ENCODE assay signal across 8 mouse cellular contexts in the genomic region with DNA sequence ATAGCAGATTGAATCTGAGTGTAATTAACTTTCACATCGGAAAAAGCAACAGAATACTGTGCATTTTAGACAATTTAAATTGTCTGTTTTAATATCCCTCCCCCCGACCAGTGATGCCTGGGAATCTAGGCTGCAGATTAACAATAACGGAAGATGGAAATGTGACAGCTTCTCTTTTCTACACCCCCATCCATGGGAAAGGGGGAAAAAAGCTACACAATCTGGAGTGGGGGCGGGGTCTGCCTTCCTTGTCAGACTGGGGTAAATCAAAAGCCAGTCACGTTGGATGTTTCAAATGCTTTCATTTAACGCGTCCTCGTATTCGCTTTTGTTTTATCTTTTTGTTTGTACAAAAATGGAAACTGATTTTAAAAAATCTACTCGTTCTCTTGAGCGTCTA. TPM values are rescaled to one million over a fixed set of nuclear protein-coding genes. Genes with fewer than 3 reads are reported as not detected.
DNase-seq lines count a peak whose midpoint lies in the region; ATAC-seq and TF ChIP-seq lines count a peak whose summit lies in the region.

No protein-coding gene starts in this region.

- H3K4me1 ChIP-seq in forebrain, embryonic 11.5 days (replicated peaks; ENCODE audit: control insufficient read depth, insufficient read depth, low read length): no peaks in the 10 kb centered on the region
- H3K4me1 ChIP-seq in kidney, embryonic 15.5 days: peaks cover 17% of the 10 kb centered on the region
- peaks cover 2% of the 10 kb centered on the region for H3K4me1 ChIP-seq in lung, adult 2 months (ENCODE audit: control insufficient read depth, insufficient read depth, low read length)

- peak overlapping the region; percentile 79 for H3K4me2 ChIP-seq in forebrain, embryonic 11.5 days (ENCODE audit: low read depth, low read length, severe bottlenecking)
- peak overlapping the region; percentile 95 for H3K4me2 ChIP-seq in kidney, embryonic 15.5 days

- ATAC-seq in forebrain, embryonic 11.5 days (replicated peaks; ENCODE audit: low FRiP score): no peak
- no peak for ATAC-seq in kidney, embryonic 15.5 days (replicated peaks; ENCODE audit: low FRiP score)

- TF ChIP-seq POLR2A in lung, adult 2 months (IDR thresholded peaks at IDR 0.05; ENCODE audit: borderline replicate concordance, extremely low read depth, low read depth, low read length): no peak

- H3K9me3 ChIP-seq in forebrain, embryonic 11.5 days (ENCODE audit: control insufficient read depth, low read length): no peaks in the 10 kb centered on the region
- no peaks in the 10 kb centered on the region for H3K9me3 ChIP-seq in kidney, embryonic 15.5 days (replicated peaks)

- intact Hi-C loops in gastrocnemius, postnatal 14 days (cut with DNase I; ENCODE audit: low total_unique reads): no loop called here

- WGBS in forebrain, embryonic 11.5 days: 3% methylated on average over 11 of the region's 11 CpGs
- WGBS in kidney, embryonic 15.5 days: 4% methylated on average over 11 of the region's 11 CpGs
- 11% methylated on average over 11 of the region's 11 CpGs for WGBS in lung, adult 2 months

- no peaks in the 10 kb centered on the region for H3K36me3 ChIP-seq in forebrain, embryonic 11.5 days (ENCODE audit: control insufficient read depth, insufficient read depth, low read length)
- no peaks in the 10 kb centered on the region for H3K36me3 ChIP-seq in kidney, embryonic 15.5 days

- DNase-seq in frontal cortex, postnatal 10 days (ENCODE audit: low spot score in 2 of 2): peak; percentile 13 to 35
- DNase-seq in frontal cortex, postnatal 14 days (ENCODE audit: low spot score in 2 of 2): no peak
- peak; percentile 6 for DNase-seq in adrenal gland, postnatal 25 days
- peak; percentile 75 for DNase-seq in forebrain, embryonic 11.5 days (ENCODE audit: low spot score)
- peak; percentile 19 for DNase-seq in lung, adult 2 months
- DNase-seq in right cerebral cortex, postnatal 14 days: peak; percentile 21
- DNase-seq in gastrocnemius, postnatal 14 days: no peak

- H3K9ac ChIP-seq in forebrain, embryonic 11.5 days (ENCODE audit: low read length): peak overlapping the region; percentile 97
- H3K9ac ChIP-seq in kidney, embryonic 15.5 days: 0 out of 2 replicates have a peak overlapping the region, but pooled peaks have one; percentile 80

- H3K4me3 ChIP-seq in forebrain, embryonic 11.5 days (ENCODE audit: low read depth, low read length): peak overlapping the region; percentile 91
- peak overlapping the region; percentile 86 for H3K4me3 ChIP-seq in kidney, embryonic 15.5 days (replicated peaks)
- peak overlapping the region; percentile 29 for H3K4me3 ChIP-seq in lung, adult 2 months (replicated peaks; ENCODE audit: extremely low read depth, low read depth, low read length)

- H3K27me3 ChIP-seq in forebrain, embryonic 11.5 days (ENCODE audit: control insufficient read depth, insufficient read depth, low read length): no peaks in the 10 kb centered on the region
- H3K27me3 ChIP-seq in kidney, embryonic 15.5 days: peaks cover 25% of the 10 kb centered on the region

- H3K27ac ChIP-seq in forebrain, embryonic 11.5 days (ENCODE audit: low read depth, low read length): peak overlapping the region; percentile 98; the same call in 1 of the 2 replicates
- H3K27ac ChIP-seq in kidney, embryonic 15.5 days: no peak overlapping the region

- no peak for TF ChIP-seq CTCF in lung, adult 2 months (IDR thresholded peaks at IDR 0.05; ENCODE audit: insufficient read depth, low read length)

RNA-seq across cellular contexts. Expression of a gene that starts 1.3 kb away (rescaled TPM):
- 5.0 and 5.1 TPM in 2 replicates for total RNA-seq in adrenal gland, postnatal 25 days (2021)
- polyA plus RNA-seq in forebrain, embryonic 11.5 days (2014; fragmentation: Nextera tagmentation; extraction: Ambion mirVana): 10.9 and 12.4 TPM in 2 replicates
- 1.7 TPM in 2 replicates for polyA plus RNA-seq in kidney, embryonic 15.5 days (2015; fragmentation: Nextera tagmentation; extraction: Ambion mirVana)
- polyA plus RNA-seq in lung, adult 2 months (2012; rRNA removed): 1.9 and 2.6 TPM in 2 replicates
- total RNA-seq in gastrocnemius, postnatal 14 days (2021): under 1 TPM; 0.11 to 0.23 TPM

RNA-seq across cellular contexts. Expression of a gene that starts 57.0 kb away (rescaled TPM):
- total RNA-seq in adrenal gland, postnatal 25 days (2021): 2.7 and 3.6 TPM in 2 replicates
- polyA plus RNA-seq in forebrain, embryonic 11.5 days (2014; fragmentation: Nextera tagmentation; extraction: Ambion mirVana): 1.5 and 1.6 TPM in 2 replicates
- 1.1 and 1.6 TPM in 2 replicates for polyA plus RNA-seq in kidney, embryonic 15.5 days (2015; fragmentation: Nextera tagmentation; extraction: Ambion mirVana)
- 0.53 and 0.69 TPM in 2 replicates for polyA plus RNA-seq in lung, adult 2 months (2012; rRNA removed)
- 1 to 10 TPM; 2.7 to 2.9 TPM for total RNA-seq in gastrocnemius, postnatal 14 days (2021)

Comparison
In these comparisons a context has a peak if more than half of its experiments do, and no peak if none do; other contexts are left out.
1. DNase-seq: peak in frontal cortex, postnatal 10 days (2 of 2), adrenal gland, postnatal 25 days (single experiment), forebrain, embryonic 11.5 days (single experiment), lung, adult 2 months (single experiment) and right cerebral cortex, postnatal 14 days (single experiment); none in frontal cortex, postnatal 14 days (0 of 2) and gastrocnemius, postnatal 14 days (single experiment).
2. H3K4me3 ChIP-seq: peak in every context shown above with its lines; median percentile 91 in forebrain, embryonic 11.5 days; 86 in kidney, embryonic 15.5 days; 29 in lung, adult 2 months.